Mouse (Mus musculus) small intestine, adult 2 months (tissue): Measurements from ENCODE around the gene Ppm1h. TPM values are rescaled to one million over a fixed set of nuclear protein-coding genes. Genes with fewer than 3 reads are reported as not detected.
A peak's percentile ranks its signal among the peaks of the same experiment; 100 is the strongest.

ENCODE experiments used
- H3K27ac ChIP-seq: fragments of 200-500 bp; 2 replicates; pipeline ENCODE4 v1.5.1; 2012; ENCODE audit warnings: low read depth, low read length, control low read depth, inconsistent platforms; ENCODE audit not compliant: insufficient read depth
- H3K27me3 ChIP-seq: fragments of 200-500 bp; 2 replicates; pipeline ENCODE4 v1.6.1; 2012; ENCODE audit warnings: mild to moderate bottlenecking, moderate library complexity, low read length, inconsistent platforms; ENCODE audit not compliant: control insufficient read depth, insufficient read depth
- H3K36me3 ChIP-seq: fragments of 200-500 bp; 2 replicates; pipeline ENCODE4 v1.6.1; 2012; ENCODE audit warnings: mild to moderate bottlenecking, low read length, control low read depth, inconsistent platforms; ENCODE audit not compliant: control insufficient read depth, insufficient read depth
- H3K4me1 ChIP-seq: fragments of 200-500 bp; 2 replicates; pipeline ENCODE4 v1.6.1; 2012; ENCODE audit warnings: low read length, inconsistent platforms, mixed read lengths; ENCODE audit not compliant: control insufficient read depth, insufficient read depth, insufficient read length
- H3K4me3 ChIP-seq: fragments of 200-500 bp; 2 replicates; pipeline ENCODE4 v1.5.1; 2012; ENCODE audit warnings: low read depth, mild to moderate bottlenecking, control low read depth, inconsistent platforms, low read length, moderate library complexity
- CTCF ChIP-seq: fragments of 200-500 bp; IDR thresholded peaks from 2 replicates; pipeline ENCODE4 v1.5.1; 2012; ENCODE audit warnings: low read depth, mild to moderate bottlenecking, control low read depth, inconsistent platforms, low read length, moderate library complexity, mixed read lengths; ENCODE audit not compliant: insufficient replicate concordance, insufficient read length; ENCODE audit errors: extremely low read depth
- POLR2A ChIP-seq: fragments of 200-500 bp; IDR thresholded peaks from 2 replicates; pipeline ENCODE4 v1.6.1; 2012; ENCODE audit warnings: low read depth, mild to moderate bottlenecking, control low read depth, inconsistent platforms, low read length, moderate library complexity
- WGBS: fragments of 180-500 bp; shearing (Covaris S2); methylation state at CpG from one replicate; pipeline ENCODE4 v1.1.7; 2018; 5-methylcytosine and 5-hydroxymethylcytosine counted together
- polyA plus RNA-seq: library from polyadenylated mRNA; depleted of rRNA; stranded (reverse); fragments of >200 nt; gene quantifications from 2 replicates; pipeline ENCODE4 v1.2.3, GENCODE M21; 2012

Gene Ppm1h
- polyA plus RNA-seq, 1 experiment, result 14.7 TPM

- Histone ChIP-seq H3K4me1 (peaks cover 32% of the 10 kb centered on the region), H3K4me3 (no peak overlapping the region), H3K27ac (peak overlapping the region; percentile 62), H3K36me3 (peaks cover 8% of the 10 kb centered on the region), H3K27me3 (no peaks in the 10 kb centered on the region)
- TF ChIP-seq POLR2A, result no peak
- TF ChIP-seq CTCF, result no peak
- WGBS, result 48% methylated on average over 7 of the region's 7 CpGs
These were observed 56.8 kb downstream of the Ppm1h start for GRCm38 (mm10) chr10:122735284-122735784.

- Histone ChIP-seq H3K4me1 (peaks cover 32% of the 10 kb centered on the region), H3K27ac (peak overlapping the region; percentile 52), H3K36me3 (peaks cover 8% of the 10 kb centered on the region), H3K27me3 (no peaks in the 10 kb centered on the region), H3K4me3 (no peak overlapping the region)
- WGBS, result 83% methylated on average over 4 of the region's 4 CpGs
- TF ChIP-seq POLR2A (no peak), CTCF (no peak)
These were observed 58.3 kb downstream of the Ppm1h start for GRCm38 (mm10) chr10:122736835-122737234.

DNA sequence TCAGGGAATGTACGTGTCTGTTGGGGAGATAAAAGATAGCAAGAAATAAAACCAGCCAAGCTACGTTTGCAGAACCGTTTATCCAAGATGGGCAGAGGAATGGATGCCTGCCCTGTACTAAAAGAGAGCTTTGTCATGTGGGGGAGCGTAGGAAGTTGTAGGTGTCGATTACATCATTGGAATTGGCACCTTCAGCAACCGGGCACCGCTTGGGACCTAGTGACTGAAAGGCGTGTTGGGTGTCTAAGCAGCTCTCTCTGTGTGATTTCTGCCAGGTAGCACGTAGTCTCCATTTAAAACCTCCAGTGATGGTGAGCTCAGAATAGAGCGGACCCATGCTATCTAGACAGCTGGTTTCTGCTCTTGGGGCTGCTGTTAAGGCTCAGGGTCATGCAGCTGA is 60.0 kb downstream of the Ppm1h start:
- TF ChIP-seq CTCF, result no peak
- no peak for TF ChIP-seq POLR2A
- H3K27ac ChIP-seq, result peak overlapping the region; percentile 35; the same call in 1 of the 2 replicates
- H3K27me3 ChIP-seq, result no peaks in the 10 kb centered on the region
- H3K36me3 ChIP-seq, result no peaks in the 10 kb centered on the region; the same call in 1 of the 2 replicates
- 78% methylated on average over 10 of the region's 10 CpGs for WGBS
- H3K4me1 ChIP-seq, result peaks cover 28% of the 10 kb centered on the region
- no peak overlapping the region for H3K4me3 ChIP-seq

- H3K27me3 ChIP-seq, result no peaks in the 10 kb centered on the region
- H3K36me3 ChIP-seq, result no peaks in the 10 kb centered on the region
- peak overlapping the region; percentile 35 for H3K27ac ChIP-seq
- 80% methylated on average over 4 of the region's 4 CpGs for WGBS
- peaks cover 28% of the 10 kb centered on the region for H3K4me1 ChIP-seq
- no peak overlapping the region for H3K4me3 ChIP-seq
- TF ChIP-seq CTCF, result no peak
- TF ChIP-seq POLR2A, result no peak
These were observed 60.5 kb downstream of the Ppm1h start for GRCm38 (mm10) chr10:122739037-122739436.

GRCm38 (mm10) chr10:122740117-122740516 is 61.6 kb downstream of the Ppm1h start:
- H3K4me3 ChIP-seq, result no peak overlapping the region

DNA sequence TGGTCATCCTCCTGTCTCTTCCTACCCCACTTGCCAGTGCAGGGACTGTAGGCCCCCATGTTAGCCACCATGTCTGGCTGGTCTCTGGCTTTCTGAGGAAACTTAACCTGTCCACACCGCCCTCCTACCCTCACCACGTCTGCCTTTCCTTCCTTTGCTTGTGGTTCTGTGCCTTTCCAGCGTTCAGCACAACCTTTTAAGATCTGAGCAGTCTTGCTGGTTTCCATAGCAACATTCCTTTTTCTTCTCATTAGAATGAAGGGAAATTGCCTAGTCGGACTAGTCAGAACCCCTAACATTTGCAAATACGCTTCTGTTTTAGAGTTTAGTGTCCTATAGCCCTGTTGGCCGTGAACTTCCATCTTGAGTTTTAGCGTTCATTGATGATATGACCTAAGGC is 62.6 kb downstream of the Ppm1h start:
- no peak for TF ChIP-seq POLR2A
- TF ChIP-seq CTCF, result no peak
- Histone ChIP-seq H3K27me3 (no peaks in the 10 kb centered on the region), H3K27ac (no peak overlapping the region), H3K36me3 (no peaks in the 10 kb centered on the region), H3K4me3 (no peak overlapping the region), H3K4me1 (peaks cover 20% of the 10 kb centered on the region)
- WGBS, result 95% methylated on average over 7 of the region's 7 CpGs

More at GRCm38 (mm10) chr10:122740117-122740516, 61.6 kb downstream of the Ppm1h start:
- peaks cover 24% of the 10 kb centered on the region for H3K4me1 ChIP-seq
- no peak overlapping the region for H3K27ac ChIP-seq
- H3K36me3 ChIP-seq, result no peaks in the 10 kb centered on the region
- TF ChIP-seq CTCF, result no peak
- TF ChIP-seq POLR2A, result no peak
- no peaks in the 10 kb centered on the region for H3K27me3 ChIP-seq
- WGBS, result 91% methylated on average over 4 of the region's 4 CpGs

DNA sequence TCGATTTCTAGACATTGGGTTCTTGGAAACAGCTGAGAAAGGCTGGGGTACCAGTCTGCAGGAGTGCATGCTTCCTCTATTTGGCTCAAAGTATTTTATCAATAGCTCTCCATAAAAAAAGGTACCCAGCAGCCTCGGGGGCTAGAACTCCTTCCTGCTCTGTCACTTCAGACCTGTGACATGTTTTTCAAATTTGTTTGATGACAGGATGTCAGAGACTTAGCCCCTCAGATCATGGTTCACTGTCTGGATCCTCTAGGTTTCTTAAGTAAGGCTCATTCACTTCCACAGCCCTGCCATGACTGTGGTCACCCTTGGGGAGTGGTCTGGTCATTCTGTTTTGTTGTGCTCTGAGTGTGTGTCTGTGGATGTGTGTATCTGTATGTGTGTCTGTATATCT is 63.6 kb downstream of the Ppm1h start:
- TF ChIP-seq CTCF, result no peak
- H3K4me3 ChIP-seq, result no peak overlapping the region
- H3K27me3 ChIP-seq, result no peaks in the 10 kb centered on the region
- peaks cover 13% of the 10 kb centered on the region for H3K4me1 ChIP-seq
- no peak overlapping the region for H3K27ac ChIP-seq
- H3K36me3 ChIP-seq, result no peaks in the 10 kb centered on the region
- 62% methylated on average over 2 of the region's 2 CpGs for WGBS

- Histone ChIP-seq H3K4me3 (no peak overlapping the region), H3K4me1 (peaks cover 3% of the 10 kb centered on the region; the same call in 1 of the 2 replicates), H3K27ac (no peak overlapping the region), H3K27me3 (no peaks in the 10 kb centered on the region), H3K36me3 (no peaks in the 10 kb centered on the region)
- no peak for TF ChIP-seq POLR2A
- TF ChIP-seq CTCF, result no peak
- 97% methylated on average over 2 of the region's 2 CpGs for WGBS
These were observed 64.8 kb downstream of the Ppm1h start for GRCm38 (mm10) chr10:122743361-122743760.
